Mouse (Mus musculus): ENCODE data around the gene Wnt9b. TPM values are rescaled to one million over a fixed set of nuclear protein-coding genes. Genes with fewer than 3 reads are reported as not detected.

Wnt9b gene
- total RNA-seq, 2 experiments from 2014 or later: 0.13 to 0.20 TPM

- no peak for DNase-seq
These were observed 17.3 kb downstream of the Wnt9b start for GRCm38 (mm10) chr11:103732306-103732705.

- DNase-seq: no peak
These were observed 18.0 kb downstream of the Wnt9b start for GRCm38 (mm10) chr11:103731594-103731993.

- no peak for DNase-seq
These were observed 20.2 kb downstream of the Wnt9b start for GRCm38 (mm10) chr11:103729282-103729985.

GRCm38 (mm10) chr11:103724331-103724771, 25.3 kb downstream of the Wnt9b start:
- DNase-seq: no peak

GRCm38 (mm10) chr11:103722040-103722481, 27.6 kb downstream of the Wnt9b start:
- DNase-seq: no peak

- peak; percentile 9 to 20 for DNase-seq
These were observed 28.1 kb downstream of the Wnt9b start for GRCm38 (mm10) chr11:103721468-103722039.

GRCm38 (mm10) chr11:103719436-103719835, 30.2 kb downstream of the Wnt9b start:
- DNase-seq: no peak

GRCm38 (mm10) chr11:103716971-103717370, 32.6 kb downstream of the Wnt9b start:
- no peak for DNase-seq

GRCm38 (mm10) chr11:103714074-103714473, 35.5 kb downstream of the Wnt9b start:
- DNase-seq: no peak

GRCm38 (mm10) chr11:103711851-103712587, 37.6 kb downstream of the Wnt9b start:
- DNase-seq: peak in 1 of 2 experiments; percentile 19

- no peak for DNase-seq
These were observed 39.6 kb downstream of the Wnt9b start for GRCm38 (mm10) chr11:103709982-103710381.

GRCm38 (mm10) chr11:103707005-103707404, 42.6 kb downstream of the Wnt9b start:
- DNase-seq: peak; percentile 60 to 66

- no peak for DNase-seq
These were observed 51.4 kb downstream of the Wnt9b start for GRCm38 (mm10) chr11:103698226-103698625.

GRCm38 (mm10) chr11:103697565-103698176, 52.0 kb downstream of the Wnt9b start, which contains the start of gene Gosr2:
Gosr2 (minus strand) TSS chr11:103697898.
- peak; percentile 92 to 93 for DNase-seq

GRCm38 (mm10) chr11:103696851-103697564, 52.6 kb downstream of the Wnt9b start:
- DNase-seq: no peak

GRCm38 (mm10) chr11:103693241-103693640, 56.4 kb downstream of the Wnt9b start:
- no peak for DNase-seq

GRCm38 (mm10) chr11:103691036-103691435, 58.6 kb downstream of the Wnt9b start:
- DNase-seq: peak; percentile 18 to 43

GRCm38 (mm10) chr11:103688980-103689378, 60.6 kb downstream of the Wnt9b start:
- DNase-seq: no peak

- DNase-seq: no peak
These were observed 61.2 kb downstream of the Wnt9b start for GRCm38 (mm10) chr11:103688271-103688979.

GRCm38 (mm10) chr11:103686706-103687105, 62.9 kb downstream of the Wnt9b start:
- no peak for DNase-seq

- DNase-seq: peak; percentile 52 to 59
These were observed 64.3 kb downstream of the Wnt9b start for GRCm38 (mm10) chr11:103685261-103685736.
